Mouse (Mus musculus) telencephalon, adult 2 months (tissue): Measurements from ENCODE around the gene Olfr802.

Experiments
- DNase-seq: peaks from one replicate; pipeline ENCODE4 v3.0.0-alpha.2; 2011; ENCODE audit warnings: low read depth, low spot score

Olfr802 gene

GRCm38 (mm10) chr10:129688069-129688468 lies at the start of gene Olfr802:
Olfr802 (minus strand) TSS chr10:129688169.
- DNase-seq: no peak

- no peak for DNase-seq
Observed at GRCm38 (mm10) chr10:129729275-129729674, 41.3 kb upstream of the Olfr802 start, which contains the start of gene Olfr805. Olfr805 (minus strand) TSS chr10:129729375.

DNA sequence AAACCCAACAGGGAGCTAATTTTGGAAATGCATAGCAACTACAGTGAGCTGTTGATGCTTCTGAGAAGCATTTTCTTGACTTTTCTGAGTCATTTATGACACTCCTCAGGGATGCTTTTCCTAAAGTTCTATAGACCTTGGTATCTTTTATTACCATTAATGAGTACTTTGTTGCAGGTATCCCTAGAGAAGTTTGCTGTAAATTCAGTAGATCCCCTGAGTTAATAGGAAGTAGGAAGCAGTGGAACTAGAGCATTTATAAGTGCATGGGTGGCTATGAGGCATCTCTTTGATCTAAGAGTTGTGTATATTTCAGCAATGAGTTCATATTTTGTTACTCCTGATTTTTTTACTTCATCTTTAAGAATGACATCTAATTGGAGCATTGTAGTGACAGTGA lies 14.9 kb upstream of the Olfr802 start, which contains the start of gene Olfr804:
Gene Olfr804, plus strand, starts transcription at position 301 of the 400 bp plus-strand sequence.
- DNase-seq: no peak

- no peak for DNase-seq
Observed at GRCm38 (mm10) chr10:129694186-129694585, 6.2 kb upstream of the Olfr802 start, which contains the start of gene Olfr803. Olfr803 (minus strand) TSS chr10:129694286.

DNA sequence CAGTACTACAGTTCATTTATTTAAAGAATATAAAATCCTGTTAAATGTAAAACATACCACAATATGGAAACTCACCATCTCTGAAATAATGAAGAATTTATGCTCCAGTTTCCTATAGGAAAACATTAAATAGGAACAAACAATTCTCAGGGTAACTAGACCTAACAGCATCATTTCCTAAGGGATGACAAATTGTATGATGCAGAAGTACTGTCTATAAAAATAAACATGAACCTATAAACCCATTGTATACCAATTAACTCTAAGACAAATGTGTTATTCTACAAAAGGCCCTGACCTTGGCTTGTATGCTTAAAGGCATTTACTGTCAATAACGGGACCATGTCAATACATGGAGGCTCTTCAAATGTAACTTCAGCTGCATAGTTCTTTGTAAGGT lies 14.2 kb downstream of the Olfr802 start, which contains the start of gene Olfr801:
Gene Olfr801, minus strand, starts transcription at position 101 of the 400 bp plus-strand sequence.
- no peak for DNase-seq

GRCm38 (mm10) chr10:129657394-129657793 lies 30.6 kb downstream of the Olfr802 start, which contains the start of gene Olfr800:
Olfr800 (plus strand) TSS chr10:129657694.
- no peak for DNase-seq

GRCm38 (mm10) chr10:129651763-129652162 lies 36.2 kb downstream of the Olfr802 start:
- no peak for DNase-seq

DNA sequence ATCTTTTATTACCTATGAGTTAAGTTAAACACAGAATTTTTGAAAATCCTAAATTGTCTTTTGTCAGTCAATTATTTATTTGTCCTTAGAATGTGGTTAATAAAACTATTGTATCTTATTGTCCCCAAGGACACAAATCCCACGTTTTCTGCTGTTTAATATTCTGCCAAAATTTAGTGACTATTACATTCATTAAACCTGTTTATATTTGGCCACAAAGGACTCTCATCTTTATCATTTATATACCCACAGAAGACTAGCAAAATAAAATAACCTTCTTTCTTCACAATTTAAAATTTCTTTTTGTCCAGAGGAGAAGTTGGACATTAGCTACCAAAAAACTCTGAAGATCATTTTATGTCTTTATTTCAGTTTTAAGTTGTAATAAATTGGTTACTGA lies 50.8 kb downstream of the Olfr802 start, which contains the start of gene Olfr799:
Gene Olfr799, plus strand, starts transcription at position 301 of the 400 bp plus-strand sequence.
- DNase-seq: no peak

GRCm38 (mm10) chr10:129627834-129628233 lies 60.1 kb downstream of the Olfr802 start, which contains the start of gene Olfr798:
Olfr798 (minus strand) TSS chr10:129627934.
- no peak for DNase-seq
